Mouse (Mus musculus): ENCODE measurements around the gene Zkscan1. TPM values are rescaled to one million over a fixed set of nuclear protein-coding genes. Genes with fewer than 3 reads are reported as not detected.
"Not testable (repeated sequence)": the region's sequence is repeated elsewhere in the genome, so short reads cannot be mapped to it uniquely, and the experiment has no call there.

Zkscan1 gene
- polyA plus RNA-seq, 1 experiment from 2014 or later, result 21.6 TPM

- H3K27me3 ChIP-seq, result 0 out of 2 replicates have a peak, but pooled peaks cover 3% of the 10 kb centered on the region
- ATAC-seq (ENCODE audit: insufficient number of reproducible peaks, insufficient read depth, low FRiP score, low TSS enrichment, low read depth), result no peak
- no peaks in the 10 kb centered on the region for H3K9me3 ChIP-seq
- no peak overlapping the region for H3K9ac ChIP-seq
- no peak overlapping the region for H3K4me3 ChIP-seq
- 89% methylated on average over 3 of the region's 3 CpGs for WGBS
- no peak overlapping the region for H3K27ac ChIP-seq
- no peak overlapping the region for H3K4me2 ChIP-seq
- H3K4me1 ChIP-seq, result peaks cover 10% of the 10 kb centered on the region
- peaks cover 14% of the 10 kb centered on the region for H3K36me3 ChIP-seq
Measured at GRCm38 (mm10) chr5:138088366-138088765, 3.5 kb downstream of the Zkscan1 start.

DNA sequence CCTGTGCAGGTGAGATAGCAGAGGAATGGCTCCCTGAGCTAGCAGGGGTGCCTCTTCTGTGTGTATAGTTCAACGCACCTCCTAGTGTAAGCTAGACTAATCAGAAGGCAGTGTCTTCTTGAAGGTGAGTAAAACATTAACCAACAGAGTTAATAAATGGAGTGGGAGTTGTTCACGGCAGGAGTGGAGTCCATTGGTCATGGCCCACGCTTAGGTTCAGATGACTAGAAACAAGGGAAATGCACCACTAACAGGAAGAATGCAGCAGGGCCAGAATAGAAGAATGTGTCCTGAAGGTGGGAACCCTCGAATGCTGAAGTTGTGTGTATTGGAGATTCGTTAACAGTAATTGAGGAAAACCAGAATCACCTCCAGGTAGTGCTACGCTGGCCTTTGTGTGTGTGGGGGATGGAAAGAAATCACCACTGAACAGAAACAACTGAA is 4.2 kb downstream of the Zkscan1 start:
- Histone ChIP-seq H3K4me1 (peaks cover 10% of the 10 kb centered on the region), H3K36me3 (peaks cover 22% of the 10 kb centered on the region), H3K4me2 (no peak overlapping the region), H3K27ac (no peak overlapping the region), H3K4me3 (no peak overlapping the region), H3K27me3 (no peaks in the 10 kb centered on the region), H3K9me3 (no peaks in the 10 kb centered on the region), H3K9ac (no peak overlapping the region)
- 90% methylated on average over 6 of the region's 6 CpGs for WGBS
- ATAC-seq (ENCODE audit: insufficient number of reproducible peaks, insufficient read depth, low FRiP score, low TSS enrichment, low read depth), result no peak

GRCm38 (mm10) chr5:138090271-138090670 is 5.4 kb downstream of the Zkscan1 start:
- no peak for ATAC-seq (ENCODE audit: insufficient number of reproducible peaks, insufficient read depth, low FRiP score, low TSS enrichment, low read depth)
- Histone ChIP-seq H3K27me3 (no peaks in the 10 kb centered on the region), H3K4me2 (no peak overlapping the region), H3K9me3 (no peaks in the 10 kb centered on the region), H3K36me3 (peaks cover 33% of the 10 kb centered on the region), H3K4me1 (peaks cover 10% of the 10 kb centered on the region), H3K9ac (no peak overlapping the region), H3K4me3 (no peak overlapping the region), H3K27ac (no peak overlapping the region)
- 81% methylated on average over 3 of the region's 3 CpGs for WGBS

GRCm38 (mm10) chr5:138090737-138091136 is 5.9 kb downstream of the Zkscan1 start:
- Histone ChIP-seq H3K4me2 (no peak overlapping the region), H3K9me3 (no peaks in the 10 kb centered on the region), H3K27me3 (no peaks in the 10 kb centered on the region), H3K27ac (no peak overlapping the region), H3K9ac (no peak overlapping the region), H3K36me3 (peaks cover 36% of the 10 kb centered on the region), H3K4me1 (peaks cover 10% of the 10 kb centered on the region), H3K4me3 (no peak overlapping the region)
- 92% methylated on average over 5 of the region's 5 CpGs for WGBS
- ATAC-seq (ENCODE audit: insufficient number of reproducible peaks, insufficient read depth, low FRiP score, low TSS enrichment, low read depth), result no peak

DNA sequence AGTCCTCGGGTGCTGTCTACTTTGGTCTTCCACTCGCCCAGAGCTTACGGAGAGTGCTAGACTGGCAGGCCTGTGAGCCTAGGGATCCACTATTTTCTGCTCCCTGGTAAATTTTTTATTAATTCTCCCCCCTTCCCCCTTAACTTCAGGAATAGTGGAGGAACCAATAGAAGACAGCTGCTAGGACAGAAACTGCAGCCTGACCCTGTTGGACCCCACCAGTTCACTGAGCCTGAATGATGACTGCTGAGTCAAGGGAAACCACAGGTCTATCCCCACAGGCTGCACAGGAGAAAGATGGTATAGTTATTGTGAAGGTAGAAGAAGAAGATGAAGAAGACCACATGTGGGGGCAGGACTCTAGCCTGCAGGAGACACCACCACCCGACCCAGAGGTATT is 7.9 kb downstream of the Zkscan1 start:
- Histone ChIP-seq H3K4me1 (no peaks in the 10 kb centered on the region), H3K36me3 (peaks cover 53% of the 10 kb centered on the region), H3K4me3 (no peak overlapping the region), H3K4me2 (no peak overlapping the region), H3K9me3 (no peaks in the 10 kb centered on the region), H3K27ac (no peak overlapping the region), H3K27me3 (no peaks in the 10 kb centered on the region), H3K9ac (no peak overlapping the region)
- ATAC-seq (ENCODE audit: insufficient number of reproducible peaks, insufficient read depth, low FRiP score, low TSS enrichment, low read depth), result no peak
- 92% methylated on average over 4 of the region's 4 CpGs for WGBS

- no peak for ATAC-seq (ENCODE audit: insufficient number of reproducible peaks, insufficient read depth, low FRiP score, low TSS enrichment, low read depth)
- Histone ChIP-seq H3K27me3 (no peaks in the 10 kb centered on the region), H3K4me3 (no peak overlapping the region), H3K9me3 (no peaks in the 10 kb centered on the region), H3K36me3 (peaks cover 70% of the 10 kb centered on the region), H3K4me1 (no peaks in the 10 kb centered on the region), H3K27ac (no peak overlapping the region), H3K4me2 (no peak overlapping the region), H3K9ac (no peak overlapping the region)
- WGBS, result 95% methylated on average over 6 of the region's 6 CpGs
Measured at GRCm38 (mm10) chr5:138094474-138094873, 9.6 kb downstream of the Zkscan1 start.

- no peak for ATAC-seq (ENCODE audit: insufficient number of reproducible peaks, insufficient read depth, low FRiP score, low TSS enrichment, low read depth)
- H3K4me2 ChIP-seq, result no peak overlapping the region
- no peak overlapping the region for H3K27ac ChIP-seq
- no peak overlapping the region for H3K9ac ChIP-seq
- H3K4me1 ChIP-seq, result no peaks in the 10 kb centered on the region
- no peaks in the 10 kb centered on the region for H3K27me3 ChIP-seq
- no peaks in the 10 kb centered on the region for H3K9me3 ChIP-seq
- peaks cover 55% of the 10 kb centered on the region for H3K36me3 ChIP-seq
- 90% methylated on average over 2 of the region's 2 CpGs for WGBS
- H3K4me3 ChIP-seq, result no peak overlapping the region
Measured at GRCm38 (mm10) chr5:138104976-138105375, 20.1 kb downstream of the Zkscan1 start.

GRCm38 (mm10) chr5:138107130-138107529 is 22.2 kb downstream of the Zkscan1 start:
- WGBS, result 67% methylated on average over 3 of the region's 3 CpGs
- Histone ChIP-seq H3K27ac (no peak overlapping the region), H3K4me2 (no peak overlapping the region), H3K9ac (no peak overlapping the region), H3K4me3 (no peak overlapping the region), H3K9me3 (no peaks in the 10 kb centered on the region), H3K36me3 (peaks cover 33% of the 10 kb centered on the region), H3K27me3 (no peaks in the 10 kb centered on the region), H3K4me1 (no peaks in the 10 kb centered on the region)
- ATAC-seq (ENCODE audit: insufficient number of reproducible peaks, insufficient read depth, low FRiP score, low TSS enrichment, low read depth), result no peak

- not testable (repeated sequence) for H3K27ac ChIP-seq; H3K9me3 ChIP-seq; H3K4me2 ChIP-seq; ATAC-seq (ENCODE audit: insufficient number of reproducible peaks, insufficient read depth, low FRiP score, low TSS enrichment, low read depth); H3K36me3 ChIP-seq; H3K4me3 ChIP-seq; H3K9ac ChIP-seq; H3K4me1 ChIP-seq; H3K27me3 ChIP-seq
- WGBS, result 61% methylated on average over 4 of the region's 4 CpGs
Measured at GRCm38 (mm10) chr5:138109847-138110396, 25.0 kb downstream of the Zkscan1 start.

- Histone ChIP-seq H3K27ac (peak within 1 kb of the TSS; percentile 96), H3K36me3 (peaks cover 20% of the 10 kb centered on the region), H3K27me3 (no peaks in the 10 kb centered on the region), H3K9me3 (no peaks in the 10 kb centered on the region), H3K4me1 (peaks cover 14% of the 10 kb centered on the region), H3K4me3 (peak within 1 kb of the TSS; percentile 68), H3K9ac (peak within 1 kb of the TSS; percentile 80), H3K4me2 (peak within 1 kb of the TSS; percentile 72)
- ATAC-seq (ENCODE audit: insufficient number of reproducible peaks, insufficient read depth, low FRiP score, low TSS enrichment, low read depth), result peak; percentile 96
- 7% methylated on average over 38 of the region's 38 CpGs for WGBS
Measured at GRCm38 (mm10) chr5:138116255-138117198, 31.6 kb downstream of the Zkscan1 start, which contains the start of gene Zscan21. Zscan21 (plus strand) TSS chr5:138116903.

GRCm38 (mm10) chr5:138117199-138118015 is 32.5 kb downstream of the Zkscan1 start:
- H3K4me2 ChIP-seq, result peak overlapping the region; percentile 72
- H3K9ac ChIP-seq, result peak overlapping the region; percentile 80
- H3K4me1 ChIP-seq, result peaks cover 14% of the 10 kb centered on the region
- peaks cover 24% of the 10 kb centered on the region for H3K36me3 ChIP-seq
- no peaks in the 10 kb centered on the region for H3K9me3 ChIP-seq
- peak overlapping the region; percentile 96 for H3K27ac ChIP-seq
- 4% methylated on average over 16 of the region's 16 CpGs for WGBS
- ATAC-seq (ENCODE audit: insufficient number of reproducible peaks, insufficient read depth, low FRiP score, low TSS enrichment, low read depth), result no peak
- H3K4me3 ChIP-seq, result peak overlapping the region; percentile 68
- no peaks in the 10 kb centered on the region for H3K27me3 ChIP-seq

All from embryonic facial prominence, embryonic 13.5 days (tissue).